Mouse (Mus musculus) monocyte, adult 5-6 weeks (primary cell): Measurements from ENCODE around the gene Lrig2. TPM values are rescaled to one million over a fixed set of nuclear protein-coding genes. Genes with fewer than 3 reads are reported as not detected.

Experiments
- ATAC-seq: fragments of 153-309, 156-312 bp; replicated peaks from 2 replicates; pipeline ENCODE4 v1.8.0; 2017; ENCODE audit warnings: mild to moderate bottlenecking; ENCODE audit not compliant: low TSS enrichment, insufficient number of reproducible peaks, severe bottlenecking, poor library complexity, low FRiP score
- total RNA-seq: library from RNA; stranded (forward); fragments of 200-1000, 200-491, 200-594 nt; gene quantifications from 3 replicates; pipeline ENCODE4 v1.2.3, GENCODE M21; 2017

Gene Lrig2
- total RNA-seq, 1 experiment from 2014 or later: 25.6 TPM

GRCm38 (mm10) chr3:104350253-104350945 lies 161.3 kb downstream of the Lrig2 start:
- ATAC-seq: no peak

- ATAC-seq: no peak
Measured at GRCm38 (mm10) chr3:104349847-104350228, 161.9 kb downstream of the Lrig2 start.

GRCm38 (mm10) chr3:104349203-104349846 lies 162.4 kb downstream of the Lrig2 start:
- no peak for ATAC-seq

Other genes starting within 250 kb of the Lrig2 start
- gene Slc16a1, start 126.8 kb upstream of the Lrig2 start, total RNA-seq: 4.8 to 7.0 TPM (median 6.2 TPM) in 3 replicates